Mouse (Mus musculus): Measurements from ENCODE around the gene Elmo1. TPM values are rescaled to one million over a fixed set of nuclear protein-coding genes. Genes with fewer than 3 reads are reported as not detected.

The Elmo1 gene
- polyA plus RNA-seq, 1 experiment from 2014 or later, result 38.3 TPM

DNA sequence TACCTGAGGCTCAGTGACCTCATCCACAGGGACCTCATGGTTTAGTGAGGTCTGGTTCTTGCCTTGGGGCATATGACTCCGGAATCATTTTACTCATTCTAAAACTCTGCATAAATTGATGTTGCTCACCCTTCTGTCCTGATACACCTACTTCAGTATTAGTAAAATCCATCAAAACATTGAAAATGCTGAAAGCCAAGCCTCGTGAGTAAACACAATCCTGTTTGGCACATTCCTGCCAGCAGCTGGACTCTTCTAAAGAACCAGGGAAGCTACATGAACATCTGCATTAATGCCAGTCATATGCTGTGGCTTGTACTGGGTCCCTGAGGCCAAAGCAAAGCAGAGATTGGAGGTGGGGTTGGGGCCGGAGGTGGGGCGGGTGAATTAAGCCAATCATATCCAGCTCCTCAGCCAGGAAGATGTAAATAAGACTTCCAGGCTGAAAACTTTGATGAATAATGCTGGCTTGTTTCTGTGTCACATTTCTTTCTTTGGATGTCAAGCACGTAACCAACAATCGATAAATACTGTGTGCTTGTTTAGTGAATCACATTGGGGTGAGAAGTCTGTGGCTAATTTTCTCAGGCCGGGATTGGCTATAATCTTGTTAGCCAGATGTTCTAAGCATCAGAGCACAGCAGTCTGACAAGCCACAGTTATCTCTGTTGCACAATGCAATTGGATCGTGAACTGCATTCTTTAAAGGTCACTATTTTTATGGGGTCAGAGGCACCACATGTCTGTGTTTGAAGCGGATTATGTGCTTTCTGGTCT is 24.9 kb downstream of the Elmo1 start:
- H3K9me3 ChIP-seq, result no peaks in the 10 kb centered on the region
- no peaks in the 10 kb centered on the region for H3K36me3 ChIP-seq (replicated peaks)
- no peak overlapping the region for H3K27ac ChIP-seq
- peaks cover 13% of the 10 kb centered on the region for H3K4me1 ChIP-seq
- H3K27me3 ChIP-seq (replicated peaks), result no peaks in the 10 kb centered on the region
- WGBS, result 43% methylated on average over 9 of the region's 9 CpGs
- H3K4me2 ChIP-seq, result no peak overlapping the region
- no peak overlapping the region for H3K9ac ChIP-seq
- peak; percentile 37; the same call in 1 of the 2 replicates for ATAC-seq (replicated peaks)
- H3K4me3 ChIP-seq, result no peak overlapping the region

DNA sequence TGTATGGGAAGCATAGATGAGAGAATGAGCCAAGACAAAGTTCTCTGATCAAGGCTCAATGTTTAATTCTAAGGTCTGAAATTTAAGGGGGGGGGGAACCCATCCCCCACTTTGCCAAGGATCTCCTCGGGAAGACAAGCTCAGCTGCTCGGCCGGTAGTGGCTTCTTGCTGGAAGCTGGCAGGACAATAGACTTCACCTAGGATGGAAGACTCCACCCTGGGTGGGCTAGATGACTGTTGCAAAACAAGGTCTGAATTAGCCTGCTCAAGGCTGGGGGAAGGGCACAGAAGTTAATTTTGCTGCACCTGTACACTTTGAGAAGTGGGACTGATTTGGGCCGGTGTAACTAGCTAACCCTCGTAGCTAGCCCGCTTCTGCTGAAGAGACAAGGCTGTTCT is 25.6 kb downstream of the Elmo1 start:
- Histone ChIP-seq H3K4me1 (peaks cover 13% of the 10 kb centered on the region; the same call in 1 of the 2 replicates), H3K9me3 (no peaks in the 10 kb centered on the region), H3K4me2 (no peak overlapping the region), H3K4me3 (no peak overlapping the region), H3K27ac (no peak overlapping the region), H3K9ac (no peak overlapping the region), H3K27me3 (replicated peaks) (no peaks in the 10 kb centered on the region), H3K36me3 (replicated peaks) (no peaks in the 10 kb centered on the region)
- 43% methylated on average over 6 of the region's 6 CpGs for WGBS
- ATAC-seq (replicated peaks), result peak; percentile 24; the same call in 1 of the 2 replicates

DNA sequence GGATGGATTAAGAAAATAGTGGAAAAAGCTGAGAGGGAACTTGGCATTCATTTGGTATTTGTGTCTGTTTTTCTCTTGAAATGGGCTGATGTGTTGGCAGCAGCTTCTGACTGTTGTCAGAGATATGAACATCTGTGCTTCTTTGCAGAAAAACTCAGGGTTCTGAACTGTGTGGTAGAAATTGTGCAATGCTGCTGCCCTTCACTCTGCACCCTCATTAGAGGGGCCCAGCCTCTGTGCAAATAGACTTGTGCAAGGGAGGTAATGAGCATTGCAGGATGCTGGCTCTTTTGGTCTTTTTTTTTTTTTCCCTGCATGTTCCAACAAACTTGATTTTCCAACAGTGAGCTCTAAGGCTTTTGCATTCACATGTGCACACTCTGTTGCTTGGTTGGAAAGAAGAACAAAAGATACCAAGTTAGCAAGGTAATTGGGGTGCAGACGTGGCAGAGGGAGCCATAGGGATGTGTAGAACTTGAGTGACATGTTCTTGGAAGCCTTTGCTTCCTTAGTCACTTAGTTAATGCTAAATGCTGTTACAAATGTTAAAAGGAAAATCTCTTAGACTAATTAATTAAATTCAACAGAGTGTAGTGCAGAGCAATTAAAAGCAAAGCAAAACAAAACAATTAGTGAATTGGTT is 26.6 kb downstream of the Elmo1 start:
- no peaks in the 10 kb centered on the region for H3K9me3 ChIP-seq
- ATAC-seq (replicated peaks), result peak; percentile 43; the same call in 1 of the 2 replicates
- H3K4me1 ChIP-seq, result peaks cover 13% of the 10 kb centered on the region; the same call in 1 of the 2 replicates
- H3K4me3 ChIP-seq, result no peak overlapping the region
- H3K4me2 ChIP-seq, result no peak overlapping the region
- H3K27ac ChIP-seq, result peak overlapping the region; percentile 42; the same call in 1 of the 2 replicates
- 39% methylated on average over 1 of the region's 1 CpGs for WGBS
- H3K9ac ChIP-seq, result no peak overlapping the region
- no peaks in the 10 kb centered on the region for H3K36me3 ChIP-seq (replicated peaks)
- H3K27me3 ChIP-seq (replicated peaks), result no peaks in the 10 kb centered on the region

DNA sequence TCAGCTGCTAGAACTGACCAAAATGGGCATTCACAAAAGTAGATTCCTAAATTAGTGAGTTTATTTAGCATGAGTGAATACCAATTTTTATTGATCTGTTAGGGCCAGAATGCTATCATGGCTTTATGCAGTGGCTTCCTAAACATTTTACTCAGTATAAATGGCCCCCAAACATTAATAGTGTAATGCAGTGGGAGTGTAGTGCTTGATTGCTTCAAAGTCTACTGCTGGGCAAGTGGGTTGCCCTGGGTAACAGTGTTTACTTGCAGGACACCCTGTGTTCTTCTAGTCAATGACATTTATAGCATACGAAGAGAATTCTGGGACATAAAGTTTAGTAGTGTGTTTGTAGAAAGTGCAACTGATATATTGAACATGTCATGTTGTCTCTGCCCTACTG is 27.3 kb downstream of the Elmo1 start:
- ATAC-seq (replicated peaks), result no peak
- H3K27ac ChIP-seq, result no peak overlapping the region
- H3K4me3 ChIP-seq, result no peak overlapping the region
- no peak overlapping the region for H3K9ac ChIP-seq
- H3K9me3 ChIP-seq, result no peaks in the 10 kb centered on the region
- H3K36me3 ChIP-seq (replicated peaks), result no peaks in the 10 kb centered on the region
- H3K27me3 ChIP-seq (replicated peaks), result no peaks in the 10 kb centered on the region
- WGBS, result 75% methylated on average over 1 of the region's 1 CpGs
- no peak overlapping the region for H3K4me2 ChIP-seq
- H3K4me1 ChIP-seq, result peaks cover 13% of the 10 kb centered on the region; the same call in 1 of the 2 replicates

DNA sequence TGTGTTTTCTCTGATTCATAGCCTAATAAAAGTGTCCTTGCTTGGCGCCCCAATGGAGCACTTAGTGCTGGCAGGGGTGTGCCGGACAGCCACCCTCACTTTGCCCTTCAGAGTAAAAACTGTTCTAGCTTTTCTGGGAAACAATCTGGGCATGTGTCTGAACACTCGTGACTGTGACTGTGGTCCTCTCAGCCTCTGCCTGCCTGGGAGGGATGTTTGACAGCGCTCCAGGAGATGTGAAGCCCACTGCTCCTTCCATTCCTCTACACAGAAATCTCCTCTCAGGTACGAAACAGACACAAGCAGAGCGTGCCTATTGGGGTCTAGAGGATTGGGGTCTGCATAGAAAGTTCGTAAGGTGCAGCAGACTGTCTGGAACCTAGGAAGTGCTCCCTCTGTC is 28.5 kb downstream of the Elmo1 start:
- H3K9ac ChIP-seq, result no peak overlapping the region
- WGBS, result 90% methylated on average over 7 of the region's 7 CpGs
- no peak overlapping the region for H3K4me2 ChIP-seq
- H3K36me3 ChIP-seq (replicated peaks), result no peaks in the 10 kb centered on the region
- H3K9me3 ChIP-seq, result no peaks in the 10 kb centered on the region
- no peaks in the 10 kb centered on the region for H3K27me3 ChIP-seq (replicated peaks)
- no peak for ATAC-seq (replicated peaks)
- H3K27ac ChIP-seq, result no peak overlapping the region
- no peak overlapping the region for H3K4me3 ChIP-seq
- H3K4me1 ChIP-seq, result peaks cover 13% of the 10 kb centered on the region; the same call in 1 of the 2 replicates

DNA sequence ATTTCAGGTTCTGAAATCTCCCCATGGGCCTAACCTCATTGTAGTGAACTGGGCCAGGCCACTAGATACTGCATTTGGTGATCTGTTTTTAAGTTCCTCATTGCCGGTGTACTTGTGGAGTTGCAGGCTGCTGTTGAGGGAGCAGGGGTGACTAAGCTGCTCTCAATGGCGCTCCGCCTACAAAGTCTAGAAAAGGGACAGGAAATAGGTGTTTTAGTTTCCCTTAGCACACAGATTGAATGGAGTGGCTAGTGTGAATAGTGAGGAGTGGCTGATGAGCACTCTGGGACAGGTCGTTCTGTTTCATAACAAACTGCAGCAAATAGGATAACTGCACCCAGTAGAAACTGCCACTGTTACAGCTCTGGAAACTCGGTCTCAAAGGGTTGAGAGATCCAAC is 30.3 kb downstream of the Elmo1 start:
- Histone ChIP-seq H3K4me2 (no peak overlapping the region), H3K4me3 (no peak overlapping the region), H3K9me3 (no peaks in the 10 kb centered on the region), H3K27me3 (replicated peaks) (no peaks in the 10 kb centered on the region), H3K36me3 (replicated peaks) (no peaks in the 10 kb centered on the region), H3K9ac (no peak overlapping the region), H3K4me1 (peaks cover 11% of the 10 kb centered on the region; the same call in 1 of the 2 replicates), H3K27ac (no peak overlapping the region)
- no peak for ATAC-seq (replicated peaks)
- WGBS, result 88% methylated on average over 5 of the region's 5 CpGs

DNA sequence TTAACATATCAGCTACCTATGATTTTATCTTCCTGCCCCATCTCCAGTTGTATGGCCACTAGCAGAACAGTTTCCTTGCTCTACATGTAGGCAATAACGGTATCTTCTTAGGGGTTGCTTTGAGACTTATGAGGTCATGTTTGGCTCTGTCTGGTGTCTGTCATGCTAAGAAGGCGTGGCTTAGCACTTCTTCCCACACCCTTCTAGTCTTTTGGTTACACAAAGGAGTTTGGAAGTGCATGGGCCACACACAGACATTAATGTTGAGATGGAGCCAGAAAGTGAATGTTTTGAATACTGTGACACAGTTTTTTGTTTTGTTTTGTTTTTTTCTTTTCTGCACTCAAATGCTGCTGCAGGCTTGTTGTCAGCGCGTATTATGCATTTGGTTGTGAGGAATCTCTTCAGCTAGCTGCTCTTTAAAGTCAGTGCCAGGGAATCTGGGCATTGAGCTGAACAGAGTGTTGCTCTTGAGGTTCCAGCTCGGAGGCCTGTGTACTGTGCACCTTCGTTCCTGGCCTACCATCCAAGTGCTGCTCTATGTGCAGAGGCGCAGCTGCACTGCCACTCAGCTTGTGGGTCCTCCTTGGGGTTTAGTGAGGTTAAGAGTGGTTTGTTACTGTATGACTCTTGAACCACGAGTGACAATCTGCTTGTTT is 31.1 kb downstream of the Elmo1 start:
- 78% methylated on average over 8 of the region's 8 CpGs for WGBS
- Histone ChIP-seq H3K27me3 (replicated peaks) (no peaks in the 10 kb centered on the region), H3K36me3 (replicated peaks) (no peaks in the 10 kb centered on the region), H3K27ac (no peak overlapping the region), H3K4me3 (no peak overlapping the region), H3K4me1 (peaks cover 6% of the 10 kb centered on the region; the same call in 1 of the 2 replicates), H3K9ac (no peak overlapping the region), H3K4me2 (no peak overlapping the region), H3K9me3 (no peaks in the 10 kb centered on the region)
- no peak for ATAC-seq (replicated peaks)

DNA sequence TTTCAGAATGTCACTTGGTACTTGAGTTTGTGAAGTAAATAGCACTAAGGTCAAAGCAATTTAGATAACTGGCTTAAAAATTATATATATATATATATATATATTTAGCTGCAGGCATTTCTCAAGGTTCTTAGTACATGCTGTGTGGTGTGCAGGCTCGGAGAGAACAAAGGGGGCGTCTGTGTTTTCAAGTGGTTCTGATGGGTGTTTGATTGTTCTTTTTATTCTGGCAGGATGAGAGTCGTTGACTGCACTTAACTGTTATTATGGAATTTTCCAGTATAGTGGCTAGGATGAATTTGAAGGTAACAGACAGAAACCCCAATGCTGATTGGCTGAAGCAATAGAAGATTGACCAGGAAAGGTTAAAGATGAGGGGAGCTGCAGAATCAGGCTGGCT is 33.6 kb downstream of the Elmo1 start:
- ATAC-seq (replicated peaks), result 0 out of 2 replicates have a peak, but pooled peaks have one; percentile 24

DNA sequence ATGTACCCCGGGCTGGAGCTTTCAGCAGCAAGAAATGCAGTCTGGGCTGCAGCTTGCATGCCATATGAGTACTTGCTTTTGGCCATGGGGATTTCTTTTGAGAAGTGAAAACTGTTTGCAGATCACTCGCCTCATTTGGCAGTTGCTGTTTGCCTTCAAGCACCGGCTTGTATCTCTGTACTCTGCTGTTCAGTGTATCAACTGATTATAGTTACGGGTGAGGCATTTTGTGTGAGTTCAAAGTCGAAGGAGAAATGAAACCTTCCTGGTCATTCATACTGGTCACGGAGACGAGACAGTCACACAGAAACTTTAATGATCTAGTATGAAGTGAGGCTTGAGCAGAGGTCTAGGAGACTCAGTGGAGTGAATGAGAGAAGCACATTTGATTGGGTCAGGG is 34.6 kb downstream of the Elmo1 start:
- Histone ChIP-seq H3K27me3 (replicated peaks) (no peaks in the 10 kb centered on the region), H3K4me1 (no peaks in the 10 kb centered on the region), H3K27ac (no peak overlapping the region), H3K4me2 (no peak overlapping the region), H3K36me3 (replicated peaks) (no peaks in the 10 kb centered on the region), H3K4me3 (no peak overlapping the region), H3K9ac (no peak overlapping the region), H3K9me3 (no peaks in the 10 kb centered on the region)
- no peak for ATAC-seq (replicated peaks)
- 77% methylated on average over 7 of the region's 7 CpGs for WGBS

More for the DNA sequence above, 33.6 kb downstream of the Elmo1 start:
- Histone ChIP-seq H3K4me1 (no peaks in the 10 kb centered on the region), H3K4me2 (no peak overlapping the region), H3K9me3 (no peaks in the 10 kb centered on the region), H3K36me3 (replicated peaks) (no peaks in the 10 kb centered on the region), H3K9ac (no peak overlapping the region), H3K4me3 (no peak overlapping the region), H3K27ac (no peak overlapping the region), H3K27me3 (replicated peaks) (no peaks in the 10 kb centered on the region)
- WGBS, result 48% methylated on average over 3 of the region's 3 CpGs

DNA sequence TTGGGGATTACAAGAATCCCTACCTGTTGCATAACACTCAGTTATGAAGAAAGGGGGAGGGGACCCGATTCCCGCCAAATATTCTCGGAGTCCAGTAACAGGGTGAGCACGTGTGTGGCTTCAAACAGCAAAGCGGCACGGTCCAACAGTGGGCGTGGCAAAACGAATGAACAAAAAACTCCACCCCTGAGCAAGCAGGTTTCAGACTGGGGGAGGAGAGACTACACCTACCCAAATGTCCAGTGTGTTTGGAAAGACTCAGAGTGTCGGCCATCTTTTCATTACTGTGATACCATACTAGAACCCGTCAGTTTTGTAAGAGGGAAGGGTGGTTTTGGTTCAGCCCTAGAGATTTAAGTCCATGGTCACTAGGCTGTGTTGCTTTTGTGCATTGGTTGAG is 35.4 kb downstream of the Elmo1 start:
- Histone ChIP-seq H3K36me3 (replicated peaks) (no peaks in the 10 kb centered on the region), H3K27ac (no peak overlapping the region), H3K9me3 (no peaks in the 10 kb centered on the region), H3K4me2 (no peak overlapping the region), H3K27me3 (replicated peaks) (no peaks in the 10 kb centered on the region), H3K9ac (no peak overlapping the region), H3K4me3 (no peak overlapping the region), H3K4me1 (no peaks in the 10 kb centered on the region)
- WGBS, result 96% methylated on average over 10 of the region's 10 CpGs
- ATAC-seq (replicated peaks), result no peak

DNA sequence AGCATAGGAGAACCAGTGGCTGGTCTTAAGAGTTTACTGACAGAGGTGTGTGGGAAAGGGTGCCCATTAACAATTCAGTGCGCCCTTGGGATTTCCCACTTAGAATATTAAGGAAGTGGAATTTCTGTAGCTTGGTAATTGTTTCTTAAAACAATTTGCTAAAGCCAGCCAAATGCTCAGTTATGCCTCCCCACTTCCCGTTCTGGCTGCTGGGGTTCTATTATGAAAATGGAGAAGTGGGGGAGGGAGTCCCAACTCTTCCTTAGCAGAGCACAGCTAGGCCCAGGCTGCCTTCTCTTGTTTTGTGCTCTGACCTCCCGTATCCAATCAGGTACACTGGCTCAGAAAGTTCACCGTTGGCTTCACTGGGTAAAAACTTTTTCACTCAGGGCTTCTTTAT is 37.2 kb downstream of the Elmo1 start:
- Histone ChIP-seq H3K36me3 (replicated peaks) (no peaks in the 10 kb centered on the region), H3K4me2 (no peak overlapping the region), H3K4me3 (no peak overlapping the region), H3K9me3 (no peaks in the 10 kb centered on the region), H3K4me1 (no peaks in the 10 kb centered on the region), H3K9ac (no peak overlapping the region), H3K27me3 (replicated peaks) (no peaks in the 10 kb centered on the region), H3K27ac (no peak overlapping the region)
- WGBS, result 65% methylated on average over 4 of the region's 4 CpGs
- ATAC-seq (replicated peaks), result no peak

DNA sequence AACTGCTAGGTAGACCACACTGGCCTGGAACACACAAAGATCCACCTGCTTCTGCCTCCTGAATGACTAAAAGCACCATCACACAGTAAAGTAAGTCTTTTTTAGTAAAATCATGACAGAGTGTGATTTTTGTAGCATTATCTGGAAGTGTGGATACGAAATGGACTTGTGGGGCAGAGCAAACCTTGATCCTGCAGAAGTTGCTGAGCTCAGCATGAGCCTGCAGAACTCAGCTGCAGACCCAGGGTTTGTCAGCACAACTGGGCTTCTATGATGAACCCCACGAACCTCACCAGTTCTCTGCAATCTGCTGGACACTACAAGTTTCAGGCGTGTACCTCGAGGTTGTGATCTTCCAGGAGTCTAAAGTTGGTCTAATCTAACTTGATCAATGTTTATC is 37.7 kb downstream of the Elmo1 start:
- no peaks in the 10 kb centered on the region for H3K36me3 ChIP-seq (replicated peaks)
- H3K9me3 ChIP-seq, result no peaks in the 10 kb centered on the region
- no peak overlapping the region for H3K27ac ChIP-seq
- no peak for ATAC-seq (replicated peaks)
- no peaks in the 10 kb centered on the region for H3K27me3 ChIP-seq (replicated peaks)
- no peak overlapping the region for H3K4me3 ChIP-seq
- no peak overlapping the region for H3K4me2 ChIP-seq
- WGBS, result 86% methylated on average over 4 of the region's 4 CpGs
- no peaks in the 10 kb centered on the region for H3K4me1 ChIP-seq
- H3K9ac ChIP-seq, result no peak overlapping the region
